Mouse (Mus musculus) kidney, postnatal 0 days (tissue): ENCODE results near the gene Ldhc. TPM values are rescaled to one million over a fixed set of nuclear protein-coding genes. Genes with fewer than 3 reads are reported as not detected.

ENCODE experiments used
- ATAC-seq: fragments of 200-750 bp; cut with Nextera tagmentation; replicated peaks from 2 replicates; pipeline ENCODE4 v1.8.0; 2017; ENCODE audit warnings: low read depth, moderate number of reproducible peaks, moderate TSS enrichment, moderate library complexity; ENCODE audit not compliant: low FRiP score
- DNase-seq: peaks from one replicate; pipeline ENCODE4 v3.0.0-alpha.2; 2016; ENCODE audit warnings: low spot score
- H3K27ac ChIP-seq: fragments of 300-500 bp; sonication (generic); 2 replicates; pipeline ENCODE4 v1.5.1; 2014; ENCODE audit warnings: mild to moderate bottlenecking
- H3K27me3 ChIP-seq: fragments of 300-500 bp; sonication (generic); 2 replicates; pipeline ENCODE4 v1.6.1; 2014; ENCODE audit warnings: low read length, mixed read lengths; ENCODE audit not compliant: insufficient read depth
- H3K36me3 ChIP-seq: fragments of 300-500 bp; sonication (generic); 2 replicates; pipeline ENCODE4 v1.6.1; 2014; ENCODE audit warnings: low read length, mixed read lengths; ENCODE audit not compliant: insufficient read depth
- H3K4me1 ChIP-seq: fragments of 300-500 bp; sonication (generic); replicated peaks from 2 replicates; pipeline ENCODE4 v1.6.1; 2014; ENCODE audit warnings: antibody characterized with exemption, low read length, mixed read lengths; ENCODE audit not compliant: insufficient read depth
- H3K4me2 ChIP-seq: fragments of 300-500 bp; sonication (generic); 2 replicates; pipeline ENCODE4 v1.6.1; 2014; ENCODE audit warnings: mild to moderate bottlenecking, low read length, moderate library complexity, mixed read lengths
- H3K4me3 ChIP-seq: fragments of 300-500 bp; sonication (generic); replicated peaks from 2 replicates; pipeline ENCODE4 v1.5.1; 2014; ENCODE audit warnings: low read depth, low read length
- H3K9ac ChIP-seq: fragments of 300-500 bp; sonication (generic); 2 replicates; pipeline ENCODE4 v1.6.1; 2014; ENCODE audit warnings: low read depth, low read length
- H3K9me3 ChIP-seq: fragments of 300-500 bp; sonication (generic); replicated peaks from 2 replicates; pipeline ENCODE4 v1.6.1; 2016; ENCODE audit warnings: low read length, inconsistent platforms, mixed read lengths
- CTCF ChIP-seq: IDR thresholded peaks from 2 replicates; pipeline ENCODE4 v1.5.1; 2016; ENCODE audit warnings: antibody characterized with exemption, low read depth, mild to moderate bottlenecking, moderate library complexity
- WGBS: fragments of 180-500 bp; shearing (Covaris S2); extraction: QIAGEN DNeasy Blood & Tissue Kit; methylation state at CpG from one replicate; pipeline ENCODE4 v1.1.7; 2014; 5-methylcytosine and 5-hydroxymethylcytosine counted together
- polyA plus RNA-seq: library from polyadenylated mRNA; unstranded; fragments of >200 nt; fragmentation: Nextera tagmentation; extraction: Ambion mirVana; gene quantifications from 2 replicates; pipeline ENCODE4 v1.2.1, GENCODE M21; 2015

Gene Ldhc
- polyA plus RNA-seq, 1 experiment from 2014 or later, result not detected

- Histone ChIP-seq H3K36me3 (no peaks in the 10 kb centered on the region), H3K4me1 (peaks cover 19% of the 10 kb centered on the region; the same call in 1 of the 2 replicates), H3K4me3 (no peak overlapping the region), H3K9ac (no peak overlapping the region), H3K9me3 (no peaks in the 10 kb centered on the region), H3K27ac (no peak overlapping the region), H3K4me2 (no peak overlapping the region), H3K27me3 (no peaks in the 10 kb centered on the region)
- WGBS, result 81% methylated on average over 5 of the region's 5 CpGs
- TF ChIP-seq CTCF, result no peak
- DNase-seq (no peak), ATAC-seq (no peak)
These were observed 24.6 kb upstream of the Ldhc start for GRCm38 (mm10) chr7:46836357-46836756.

GRCm38 (mm10) chr7:46837073-46837472, 23.9 kb upstream of the Ldhc start:
- no peak overlapping the region for H3K4me2 ChIP-seq
- no peaks in the 10 kb centered on the region for H3K36me3 ChIP-seq
- DNase-seq, result no peak
- H3K4me3 ChIP-seq, result no peak overlapping the region
- H3K27ac ChIP-seq, result peak overlapping the region; percentile 92; the same call in 1 of the 2 replicates
- ATAC-seq, result no peak
- no peaks in the 10 kb centered on the region for H3K27me3 ChIP-seq
- 65% methylated on average over 5 of the region's 5 CpGs for WGBS
- peaks cover 19% of the 10 kb centered on the region; the same call in 1 of the 2 replicates for H3K4me1 ChIP-seq
- no peaks in the 10 kb centered on the region for H3K9me3 ChIP-seq
- H3K9ac ChIP-seq, result no peak overlapping the region
- no peak for TF ChIP-seq CTCF

GRCm38 (mm10) chr7:46838104-46838671, 22.8 kb upstream of the Ldhc start:
- TF ChIP-seq CTCF, result no peak
- 2% methylated on average over 9 of the region's 9 CpGs for WGBS
- H3K27me3 ChIP-seq, result no peaks in the 10 kb centered on the region
- peak overlapping the region; percentile 45 for H3K4me2 ChIP-seq
- H3K9me3 ChIP-seq, result no peaks in the 10 kb centered on the region
- DNase-seq (peak; percentile 86), ATAC-seq (peak; percentile 66; the same call in 1 of the 2 replicates)
- H3K36me3 ChIP-seq, result no peaks in the 10 kb centered on the region
- peaks cover 19% of the 10 kb centered on the region; the same call in 1 of the 2 replicates for H3K4me1 ChIP-seq
- peak overlapping the region; percentile 92 for H3K27ac ChIP-seq
- H3K4me3 ChIP-seq, result no peak overlapping the region
- H3K9ac ChIP-seq, result peak overlapping the region; percentile 33; the same call in 1 of the 2 replicates

GRCm38 (mm10) chr7:46838891-46839302, 22.1 kb upstream of the Ldhc start:
- 10% methylated on average over 8 of the region's 8 CpGs for WGBS
- Histone ChIP-seq H3K4me1 (peaks cover 19% of the 10 kb centered on the region; the same call in 1 of the 2 replicates), H3K4me3 (no peak overlapping the region), H3K36me3 (no peaks in the 10 kb centered on the region), H3K9ac (no peak overlapping the region; the same call in 1 of the 2 replicates), H3K27ac (peak overlapping the region; percentile 92), H3K9me3 (no peaks in the 10 kb centered on the region), H3K4me2 (peak overlapping the region; percentile 29; the same call in 1 of the 2 replicates), H3K27me3 (no peaks in the 10 kb centered on the region)
- ATAC-seq (peak; percentile 69), DNase-seq (peak; percentile 92)
- TF ChIP-seq CTCF, result no peak

GRCm38 (mm10) chr7:46839446-46839845, 21.6 kb upstream of the Ldhc start:
- no peak overlapping the region for H3K9ac ChIP-seq
- DNase-seq (no peak), ATAC-seq (no peak)
- 37% methylated on average over 7 of the region's 7 CpGs for WGBS
- peak overlapping the region; percentile 29; the same call in 1 of the 2 replicates for H3K4me2 ChIP-seq
- peak overlapping the region; percentile 92 for H3K27ac ChIP-seq
- no peak for TF ChIP-seq CTCF
- H3K27me3 ChIP-seq, result no peaks in the 10 kb centered on the region
- H3K9me3 ChIP-seq, result no peaks in the 10 kb centered on the region
- H3K36me3 ChIP-seq, result no peaks in the 10 kb centered on the region
- H3K4me1 ChIP-seq, result peaks cover 19% of the 10 kb centered on the region; the same call in 1 of the 2 replicates
- no peak overlapping the region for H3K4me3 ChIP-seq

GRCm38 (mm10) chr7:46839861-46840260, 21.1 kb upstream of the Ldhc start:
- H3K4me2 ChIP-seq, result no peak overlapping the region
- WGBS, result 78% methylated on average over 5 of the region's 5 CpGs

More at GRCm38 (mm10) chr7:46839861-46840260, 21.1 kb upstream of the Ldhc start:
- Histone ChIP-seq H3K4me1 (peaks cover 22% of the 10 kb centered on the region), H3K27me3 (no peaks in the 10 kb centered on the region), H3K9ac (no peak overlapping the region), H3K27ac (peak overlapping the region; percentile 92), H3K4me3 (no peak overlapping the region), H3K36me3 (no peaks in the 10 kb centered on the region), H3K9me3 (no peaks in the 10 kb centered on the region)
- no peak for TF ChIP-seq CTCF
- ATAC-seq (no peak), DNase-seq (no peak)
